13 mouse cellular contexts compared by ENCODE assay signal in genomic region chr5:35727447-35727846, GRCm38 (mm10). TPM values are rescaled to one million over a fixed set of nuclear protein-coding genes. Genes with fewer than 3 reads are reported as not detected.
A peak's percentile ranks its signal among the peaks of the same experiment; 100 is the strongest.
DNase-seq lines count a peak whose midpoint lies in the region; ATAC-seq and TF ChIP-seq lines count a peak whose summit lies in the region.
"Had no signal": no experiment of that assay in that cellular context is flagged by ENCODE, and none has a peak within 500 bp of the region (broad histone marks: within the 10 kb centered on the region; RNA-seq: fewer than 3 reads in every experiment).

No protein-coding gene starts in this region.

- WGBS in heart, embryonic 16.5 days, result 86% methylated on average over 5 of the region's 5 CpGs
- WGBS in lung, embryonic 14.5 days, result 88% methylated on average over 5 of the region's 5 CpGs
- WGBS in midbrain, embryonic 13.5 days, result 94% methylated on average over 5 of the region's 5 CpGs

- no peaks in the 10 kb centered on the region for H3K9me3 ChIP-seq in heart, embryonic 16.5 days (replicated peaks; ENCODE audit: control insufficient read depth, low read length)
- H3K9me3 ChIP-seq in lung, embryonic 14.5 days (ENCODE audit: low read depth, low read length), result no peaks in the 10 kb centered on the region
- no peaks in the 10 kb centered on the region for H3K9me3 ChIP-seq in midbrain, embryonic 13.5 days
- H3K9me3 ChIP-seq: hindbrain, embryonic 10.5 days; limb, embryonic 13.5 days had no signal

- H3K9ac ChIP-seq in heart, embryonic 16.5 days (ENCODE audit: low read length), result 0 out of 2 replicates have a peak overlapping the region, but pooled peaks have one; percentile 34
- no peak overlapping the region for H3K9ac ChIP-seq in lung, embryonic 14.5 days
- no peak overlapping the region for H3K9ac ChIP-seq in midbrain, embryonic 13.5 days (replicated peaks)
- H3K9ac ChIP-seq: limb, embryonic 13.5 days had no signal

- peak overlapping the region; percentile 45 for H3K4me3 ChIP-seq in heart, embryonic 16.5 days (ENCODE audit: low read length)
- no peak overlapping the region for H3K4me3 ChIP-seq in lung, embryonic 14.5 days (ENCODE audit: low read depth, low read length)
- no peak overlapping the region for H3K4me3 ChIP-seq in midbrain, embryonic 13.5 days (replicated peaks)
- H3K4me3 ChIP-seq: erythroblast, embryonic 14.5 days; hindbrain, embryonic 10.5 days had no signal

- H3K4me2 ChIP-seq in heart, embryonic 16.5 days (ENCODE audit: low read depth, low read length), result peak overlapping the region; percentile 49
- H3K4me2 ChIP-seq in lung, embryonic 14.5 days, result peak overlapping the region; percentile 53
- H3K4me2 ChIP-seq in midbrain, embryonic 13.5 days (replicated peaks), result no peak overlapping the region

- peaks cover 24% of the 10 kb centered on the region for H3K4me1 ChIP-seq in heart, embryonic 16.5 days (ENCODE audit: control insufficient read depth, insufficient read depth, low read length)
- H3K4me1 ChIP-seq in lung, embryonic 14.5 days (ENCODE audit: insufficient read depth), result peaks cover 5% of the 10 kb centered on the region; the same call in 1 of the 2 replicates
- H3K4me1 ChIP-seq in midbrain, embryonic 13.5 days (replicated peaks), result no peaks in the 10 kb centered on the region

- ATAC-seq in heart, embryonic 16.5 days (replicated peaks; ENCODE audit: extremely low read depth, insufficient read depth, low FRiP score), result no peak
- ATAC-seq in lung, embryonic 14.5 days (ENCODE audit: insufficient read depth), result no peak
- no peak for ATAC-seq in midbrain, embryonic 13.5 days

- no peak for DNase-seq in heart, adult 11 months
- no peak for DNase-seq in lung, embryonic 14.5 days
- DNase-seq in lung, adult 18-20 months, result no peak
- peak; percentile 46 for DNase-seq in kidney, postnatal 14 days
- DNase-seq in lung, postnatal 36 days, result peak; percentile 61
- DNase-seq in thymus, adult 18-20 months, result no peak
- DNase-seq: cerebellum, adult 9-10 months; right cerebral cortex, postnatal 25 days had no signal

- peak; percentile 26 for TF ChIP-seq CTCF in lung, embryonic 14.5 days (IDR thresholded peaks at IDR 0.05; ENCODE audit: low read depth)

- no peaks in the 10 kb centered on the region for H3K36me3 ChIP-seq in heart, embryonic 16.5 days (ENCODE audit: control insufficient read depth, insufficient read depth)
- no peaks in the 10 kb centered on the region for H3K36me3 ChIP-seq in lung, embryonic 14.5 days (ENCODE audit: insufficient read depth)
- no peaks in the 10 kb centered on the region for H3K36me3 ChIP-seq in midbrain, embryonic 13.5 days
- H3K36me3 ChIP-seq: hindbrain, embryonic 10.5 days; limb, embryonic 13.5 days had no signal

- H3K27me3 ChIP-seq in heart, embryonic 16.5 days (ENCODE audit: control insufficient read depth, insufficient read depth, low read length), result no peaks in the 10 kb centered on the region
- H3K27me3 ChIP-seq in lung, embryonic 14.5 days (ENCODE audit: insufficient read depth, low read length), result no peaks in the 10 kb centered on the region
- H3K27me3 ChIP-seq in midbrain, embryonic 13.5 days, result no peaks in the 10 kb centered on the region
- H3K27me3 ChIP-seq: limb, embryonic 13.5 days had no signal

- H3K27ac ChIP-seq in heart, embryonic 16.5 days (ENCODE audit: low read length), result no peak overlapping the region
- H3K27ac ChIP-seq in lung, embryonic 14.5 days (ENCODE audit: low read depth), result no peak overlapping the region
- H3K27ac ChIP-seq in midbrain, embryonic 13.5 days, result no peak overlapping the region
- H3K27ac ChIP-seq: hindbrain, embryonic 10.5 days; limb, embryonic 13.5 days had no signal

RNA-seq across cellular contexts. Expression of gene Sh3tc1, which starts 12.3 kb away (rescaled TPM):
- 8.3 and 10.0 TPM in 2 replicates for polyA plus RNA-seq in heart, embryonic 16.5 days (2015; fragmentation: Nextera tagmentation; extraction: Ambion mirVana)
- polyA plus RNA-seq in lung, embryonic 14.5 days (2014; fragmentation: Nextera tagmentation; extraction: Ambion mirVana), result 8.7 and 10.6 TPM in 2 replicates
- polyA plus RNA-seq in midbrain, embryonic 13.5 days (2015; fragmentation: Nextera tagmentation; extraction: Ambion mirVana), result 2.7 and 3.8 TPM in 2 replicates

RNA-seq across cellular contexts. Expression of gene Ablim2, which starts 30.2 kb away (rescaled TPM):
- 4.7 and 7.3 TPM in 2 replicates for polyA plus RNA-seq in heart, embryonic 16.5 days (2015; fragmentation: Nextera tagmentation; extraction: Ambion mirVana)
- polyA plus RNA-seq in lung, embryonic 14.5 days (2014; fragmentation: Nextera tagmentation; extraction: Ambion mirVana), result 0.36 and 0.45 TPM in 2 replicates
- 5.6 and 6.6 TPM in 2 replicates for polyA plus RNA-seq in midbrain, embryonic 13.5 days (2015; fragmentation: Nextera tagmentation; extraction: Ambion mirVana)
- polyA plus RNA-seq: erythroblast, embryonic 14.5 days had no signal

RNA-seq across cellular contexts. Expression of gene Htra3, which starts 47.9 kb away (rescaled TPM):
- 16.3 and 17.2 TPM in 2 replicates for polyA plus RNA-seq in heart, embryonic 16.5 days (2015; fragmentation: Nextera tagmentation; extraction: Ambion mirVana)
- polyA plus RNA-seq in lung, embryonic 14.5 days (2014; fragmentation: Nextera tagmentation; extraction: Ambion mirVana), result 19.6 and 21.9 TPM in 2 replicates
- polyA plus RNA-seq in midbrain, embryonic 13.5 days (2015; fragmentation: Nextera tagmentation; extraction: Ambion mirVana), result 9.3 and 10.4 TPM in 2 replicates
- polyA plus RNA-seq: erythroblast, embryonic 14.5 days had no signal

Comparison
In these comparisons a context has a peak if more than half of its experiments do, and no peak if none do; other contexts are left out.
1. DNase-seq: peak in kidney, postnatal 14 days (single experiment) and lung, postnatal 36 days (single experiment); none in heart, adult 11 months (single experiment), lung, embryonic 14.5 days (single experiment), lung, adult 18-20 months (0 of 2) and thymus, adult 18-20 months (0 of 2).